Mouse (Mus musculus) intestine, embryonic 16.5 days (tissue): Measurements from ENCODE around the gene Olfr402. TPM values are rescaled to one million over a fixed set of nuclear protein-coding genes. Genes with fewer than 3 reads are reported as not detected.
"Not testable (repeated sequence)": the region's sequence is repeated elsewhere in the genome, so short reads cannot be mapped to it uniquely, and the experiment has no call there.

Experiments used
- ATAC-seq: fragments of 200-750 bp; cut with Nextera tagmentation; 2 replicates; pipeline ENCODE4 v1.8.0; 2017; ENCODE audit warnings: moderate TSS enrichment, moderate library complexity
- H3K27ac ChIP-seq: fragments of 300-500 bp; sonication (generic); 2 replicates; pipeline ENCODE4 v1.5.1; 2014; ENCODE audit warnings: mild to moderate bottlenecking, low read length
- H3K27me3 ChIP-seq: fragments of 300-500 bp; sonication (generic); replicated peaks from 2 replicates; pipeline ENCODE4 v1.6.1; 2014; ENCODE audit warnings: low read length, control low read depth, mixed read lengths; ENCODE audit not compliant: control insufficient read depth, insufficient read depth
- H3K36me3 ChIP-seq: fragments of 300-500 bp; sonication (generic); 2 replicates; pipeline ENCODE4 v1.6.1; 2014; ENCODE audit warnings: low read length, control low read depth; ENCODE audit not compliant: control insufficient read depth, insufficient read depth
- H3K4me1 ChIP-seq: fragments of 300-500 bp; sonication (generic); 2 replicates; pipeline ENCODE4 v1.6.1; 2014; ENCODE audit warnings: low read length, control low read depth, mixed read lengths; ENCODE audit not compliant: control insufficient read depth, insufficient read depth
- H3K4me2 ChIP-seq: fragments of 300-500 bp; sonication (generic); 2 replicates; pipeline ENCODE4 v1.6.1; 2014; ENCODE audit warnings: low read depth, low read length, control low read depth
- H3K4me3 ChIP-seq: fragments of 300-500 bp; sonication (generic); 2 replicates; pipeline ENCODE4 v1.5.1; 2014; ENCODE audit warnings: mild to moderate bottlenecking, low read length
- H3K9ac ChIP-seq: fragments of 300-500 bp; sonication (generic); 2 replicates; pipeline ENCODE4 v1.6.1; 2014; ENCODE audit warnings: low read depth, low read length
- H3K9me3 ChIP-seq: fragments of 300-500 bp; sonication (generic); 2 replicates; pipeline ENCODE4 v1.6.1; 2016; ENCODE audit warnings: low read length, control low read depth; ENCODE audit not compliant: control insufficient read depth
- WGBS: fragments of 180-500 bp; shearing (Covaris S2); extraction: QIAGEN DNeasy Blood & Tissue Kit; methylation state at CpG from one replicate; pipeline ENCODE4 v1.1.7; 2014; 5-methylcytosine and 5-hydroxymethylcytosine counted together
- polyA plus RNA-seq: library from polyadenylated mRNA; unstranded; fragments of >200 nt; fragmentation: Nextera tagmentation; extraction: Ambion mirVana; gene quantifications from 2 replicates; pipeline ENCODE4 v1.2.1, GENCODE M21; 2015

Gene Olfr402
- polyA plus RNA-seq, result not detected in 2 replicates

GRCm38 (mm10) chr11:74153229-74153628 lies at the start of gene Olfr402:
TSS of gene Olfr402 (plus strand) at chr11:74153529.
- no peak within 1 kb of the TSS for H3K27ac ChIP-seq
- no peak for ATAC-seq
- H3K36me3 ChIP-seq, result no peaks in the 10 kb centered on the region
- H3K4me1 ChIP-seq, result no peaks in the 10 kb centered on the region
- no peaks in the 10 kb centered on the region for H3K9me3 ChIP-seq
- no peak within 1 kb of the TSS for H3K9ac ChIP-seq
- no peak within 1 kb of the TSS for H3K4me3 ChIP-seq
- no peaks in the 10 kb centered on the region for H3K27me3 ChIP-seq
- WGBS, result 55% methylated on average over 3 of the region's 3 CpGs
- H3K4me2 ChIP-seq, result no peak within 1 kb of the TSS

- Histone ChIP-seq H3K4me3 (no peak overlapping the region), H3K4me1 (no peaks in the 10 kb centered on the region), H3K9ac (no peak overlapping the region), H3K27ac (no peak overlapping the region), H3K9me3 (0 out of 2 replicates have a peak, but pooled peaks cover 3% of the 10 kb centered on the region), H3K36me3 (no peaks in the 10 kb centered on the region), H3K27me3 (no peaks in the 10 kb centered on the region), H3K4me2 (no peak overlapping the region)
- WGBS, result 40% methylated on average over 5 of the region's 5 CpGs
- ATAC-seq, result no peak
Observed at GRCm38 (mm10) chr11:74105066-74105465, 48.3 kb upstream of the Olfr402 start.

- H3K27me3 ChIP-seq, result no peaks in the 10 kb centered on the region
- no peaks in the 10 kb centered on the region for H3K4me1 ChIP-seq
- no peak within 1 kb of the TSS for H3K4me3 ChIP-seq
- H3K27ac ChIP-seq, result no peak within 1 kb of the TSS
- no peak within 1 kb of the TSS for H3K4me2 ChIP-seq
- no peaks in the 10 kb centered on the region for H3K36me3 ChIP-seq
- H3K9ac ChIP-seq, result no peak within 1 kb of the TSS
- no peaks in the 10 kb centered on the region for H3K9me3 ChIP-seq
- no peak for ATAC-seq
Observed at GRCm38 (mm10) chr11:74113412-74113811, 39.9 kb upstream of the Olfr402 start, which contains the start of gene Olfr401. TSS of gene Olfr401 (plus strand) at chr11:74113712.

- not testable (repeated sequence) for H3K27ac ChIP-seq, H3K9ac ChIP-seq, H3K4me2 ChIP-seq, H3K36me3 ChIP-seq, H3K9me3 ChIP-seq, H3K27me3 ChIP-seq, ATAC-seq, H3K4me3 ChIP-seq, H3K4me1 ChIP-seq
- WGBS, result 36% methylated on average over 1 of the region's 1 CpGs
Observed at GRCm38 (mm10) chr11:74140001-74140400, 13.3 kb upstream of the Olfr402 start.

- H3K4me1 ChIP-seq, result no peaks in the 10 kb centered on the region
- ATAC-seq, result no peak
- H3K9me3 ChIP-seq, result peaks cover 5% of the 10 kb centered on the region; the same call in 1 of the 2 replicates
- H3K27ac ChIP-seq, result no peak overlapping the region
- H3K9ac ChIP-seq, result no peak overlapping the region
- no peaks in the 10 kb centered on the region for H3K27me3 ChIP-seq
- H3K4me3 ChIP-seq, result no peak overlapping the region
- no peaks in the 10 kb centered on the region for H3K36me3 ChIP-seq
- H3K4me2 ChIP-seq, result no peak overlapping the region
Observed at GRCm38 (mm10) chr11:74145866-74146265, 7.5 kb upstream of the Olfr402 start.

GRCm38 (mm10) chr11:74168771-74169170 lies 15.4 kb downstream of the Olfr402 start:
- Histone ChIP-seq H3K27ac (no peak overlapping the region), H3K4me1 (no peaks in the 10 kb centered on the region), H3K4me2 (no peak overlapping the region), H3K9ac (no peak overlapping the region), H3K4me3 (no peak overlapping the region), H3K27me3 (no peaks in the 10 kb centered on the region), H3K9me3 (no peaks in the 10 kb centered on the region), H3K36me3 (no peaks in the 10 kb centered on the region)
- ATAC-seq, result no peak

GRCm38 (mm10) chr11:74183168-74183567 lies 29.8 kb downstream of the Olfr402 start:
- no peak overlapping the region for H3K4me2 ChIP-seq
- no peak overlapping the region for H3K9ac ChIP-seq
- H3K4me3 ChIP-seq, result no peak overlapping the region
- WGBS, result 73% methylated on average over 4 of the region's 4 CpGs
- H3K9me3 ChIP-seq, result no peaks in the 10 kb centered on the region
- H3K27ac ChIP-seq, result no peak overlapping the region
- no peaks in the 10 kb centered on the region for H3K4me1 ChIP-seq
- H3K36me3 ChIP-seq, result no peaks in the 10 kb centered on the region
- no peak for ATAC-seq
- H3K27me3 ChIP-seq, result no peaks in the 10 kb centered on the region

- no peak overlapping the region for H3K9ac ChIP-seq
- H3K4me3 ChIP-seq, result no peak overlapping the region
- no peak for ATAC-seq
- H3K9me3 ChIP-seq, result no peaks in the 10 kb centered on the region
- no peak overlapping the region for H3K27ac ChIP-seq
- H3K27me3 ChIP-seq, result no peaks in the 10 kb centered on the region
- H3K4me2 ChIP-seq, result no peak overlapping the region
- 76% methylated on average over 4 of the region's 4 CpGs for WGBS
- H3K36me3 ChIP-seq, result no peaks in the 10 kb centered on the region
- no peaks in the 10 kb centered on the region for H3K4me1 ChIP-seq
Observed at GRCm38 (mm10) chr11:74183745-74184144, 30.4 kb downstream of the Olfr402 start.

- no peak for ATAC-seq
Observed at GRCm38 (mm10) chr11:74185949-74186348, 32.6 kb downstream of the Olfr402 start, which contains the start of gene Olfr403. TSS of gene Olfr403 (plus strand) at chr11:74186249.

More at GRCm38 (mm10) chr11:74185949-74186348, 32.6 kb downstream of the Olfr402 start, which contains the start of gene Olfr403:
- no peak within 1 kb of the TSS for H3K4me3 ChIP-seq
- H3K9ac ChIP-seq, result no peak within 1 kb of the TSS
- H3K4me1 ChIP-seq, result no peaks in the 10 kb centered on the region
- no peaks in the 10 kb centered on the region for H3K27me3 ChIP-seq
- H3K4me2 ChIP-seq, result no peak within 1 kb of the TSS
- no peak within 1 kb of the TSS for H3K27ac ChIP-seq
- H3K36me3 ChIP-seq, result no peaks in the 10 kb centered on the region
- no peaks in the 10 kb centered on the region for H3K9me3 ChIP-seq
